Mouse (Mus musculus) thymus, adult 18-20 months (tissue): ENCODE results near the gene Myh10.
"Not testable (repeated sequence)": the region's sequence is repeated elsewhere in the genome, so short reads cannot be mapped to it uniquely, and the experiment has no call there.

Experiments used
- DNase-seq, 2 experiments: peaks; one replicate each; pipeline ENCODE4 v3.0.0; 2022; ENCODE audit warnings: mixed read lengths in 2 of 2

Myh10 gene

DNA sequence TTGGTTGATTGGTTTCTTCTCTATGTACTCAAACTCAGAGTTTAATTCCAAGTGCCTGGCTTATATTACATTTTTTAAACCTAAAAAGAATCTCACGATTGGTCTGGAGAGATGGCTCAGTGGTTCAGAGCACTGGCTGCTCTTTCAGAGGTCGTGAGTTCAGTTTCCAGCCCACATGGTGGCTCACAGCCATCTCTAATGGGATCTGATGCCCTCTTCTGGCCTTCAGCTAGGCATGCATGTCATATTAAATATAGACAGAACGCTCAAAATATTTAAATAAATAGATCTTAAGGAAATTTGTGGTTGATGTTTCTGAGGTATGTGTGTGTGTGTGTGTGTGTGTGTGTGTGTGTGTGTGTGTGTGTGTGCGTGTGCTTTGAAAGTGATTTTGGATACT lies 113.8 kb downstream of the Myh10 start:
- DNase-seq, result no peak

DNA sequence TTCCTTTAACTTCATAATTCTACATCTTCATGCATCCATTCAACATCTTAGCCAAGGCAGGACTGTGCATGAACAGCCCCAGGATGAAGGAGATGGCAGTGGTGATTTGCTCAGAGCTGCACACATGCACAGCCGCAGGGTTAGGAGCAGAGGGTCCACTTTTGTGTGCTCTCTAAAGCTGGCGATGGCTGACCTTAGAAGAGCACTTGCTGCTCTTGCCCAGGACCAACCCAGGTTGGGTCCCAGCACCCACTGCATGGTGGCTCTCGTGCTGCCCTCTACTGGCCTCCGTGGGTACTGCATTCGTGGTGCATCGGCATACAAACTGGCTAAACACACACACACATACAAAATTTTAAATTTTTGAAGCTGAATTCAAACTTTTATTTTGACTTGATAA lies 116.4 kb downstream of the Myh10 start:
- DNase-seq, result peak; percentile 19 to 27

DNA sequence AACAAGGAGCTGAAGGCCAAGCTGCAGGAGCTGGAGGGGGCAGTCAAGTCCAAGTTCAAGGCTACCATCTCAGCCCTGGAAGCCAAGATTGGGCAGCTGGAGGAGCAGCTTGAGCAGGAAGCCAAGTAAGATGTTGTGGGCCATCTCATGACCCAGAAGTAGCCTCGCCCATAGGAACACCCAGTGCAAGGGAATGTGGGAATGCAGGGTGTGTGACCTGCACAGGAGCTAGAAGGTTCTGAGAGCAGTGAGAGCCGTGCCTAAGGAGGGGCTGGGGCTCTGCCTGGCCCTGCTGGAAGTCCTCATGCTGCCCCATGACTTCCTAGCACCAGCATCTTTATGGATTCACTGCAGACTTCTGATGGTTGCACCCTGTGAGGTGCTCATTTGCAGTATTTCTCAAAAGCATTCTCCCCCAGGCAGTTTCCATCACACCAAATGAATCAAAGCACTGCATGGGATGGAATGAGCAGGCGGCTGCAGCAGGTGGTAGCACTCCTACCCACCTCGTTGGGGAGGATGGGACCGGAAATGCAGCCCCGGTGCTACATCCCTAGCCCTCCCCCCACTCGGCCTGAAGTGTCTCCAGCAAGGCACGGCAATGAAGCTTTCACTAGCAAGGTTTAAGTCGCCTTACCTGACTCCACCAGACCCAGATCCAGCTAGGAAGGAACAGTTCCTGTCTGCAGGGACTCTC lies 120.7 kb downstream of the Myh10 start:
- DNase-seq, result no peak

DNA sequence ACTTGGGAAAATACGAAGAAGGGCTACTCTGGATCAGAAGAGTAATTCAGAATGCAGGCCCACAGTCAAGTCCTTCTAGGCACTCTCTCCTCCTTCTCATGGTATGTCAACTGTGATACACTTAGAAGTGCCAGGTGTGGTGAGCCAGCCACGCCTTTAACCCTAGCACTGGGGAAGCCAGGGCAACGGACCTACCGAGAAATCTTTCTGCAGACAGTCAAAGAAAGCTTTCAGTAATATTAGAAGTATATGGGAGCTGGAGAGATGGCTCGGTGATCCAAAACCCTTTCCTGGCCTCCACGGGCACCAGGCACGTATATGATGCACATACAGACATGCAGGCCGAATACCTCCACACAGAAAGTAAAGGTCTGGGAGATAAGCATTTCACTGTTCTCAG lies 127.1 kb downstream of the Myh10 start:
- no peak for DNase-seq

DNA sequence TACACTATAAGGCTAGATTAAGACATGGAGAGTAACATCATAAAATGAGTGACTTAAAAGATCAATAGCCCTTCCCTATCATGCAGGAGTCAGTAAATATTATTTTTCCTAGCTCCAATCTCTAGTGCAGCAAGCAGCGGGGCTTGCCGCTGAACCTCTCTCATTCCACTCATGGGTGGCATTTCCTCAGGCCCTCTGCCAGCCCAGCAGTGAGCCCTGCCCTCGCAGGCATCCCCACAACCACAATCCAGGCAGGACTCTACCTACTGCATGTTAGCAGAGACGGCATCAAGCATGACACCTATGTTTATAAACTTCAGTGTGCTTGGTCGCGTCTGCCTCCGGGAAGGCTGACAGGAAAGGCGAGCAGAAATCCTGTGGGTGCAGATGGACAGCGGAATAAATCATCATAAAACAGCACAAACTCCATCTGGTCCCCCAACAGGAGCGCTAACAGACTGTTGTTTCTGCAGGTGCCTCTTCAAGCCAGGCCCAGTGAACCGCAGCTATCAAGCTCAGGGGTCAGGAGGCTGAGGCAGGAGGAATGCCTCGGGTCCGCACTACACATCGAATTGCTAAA lies 128.0 kb downstream of the Myh10 start:
- DNase-seq, result no peak

DNA sequence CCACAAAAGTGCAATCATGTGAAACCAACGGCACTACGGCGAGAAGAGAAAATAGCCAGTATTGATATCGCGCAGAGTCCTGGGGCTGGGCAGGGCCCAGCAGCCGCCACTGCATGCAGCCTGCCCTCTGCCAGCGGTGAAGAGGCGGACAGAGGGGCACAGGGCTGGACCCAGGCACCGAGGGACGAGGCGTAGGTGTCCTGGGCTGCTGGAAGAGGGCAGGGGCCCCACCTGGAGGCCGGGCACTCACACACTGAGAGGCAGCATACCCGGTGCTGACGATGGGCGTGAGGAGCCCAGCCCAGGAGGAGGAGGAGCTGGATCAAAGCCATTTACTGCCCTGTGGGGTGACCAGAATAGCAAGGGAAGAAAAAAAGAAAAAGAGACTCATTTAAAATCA lies 131.0 kb downstream of the Myh10 start:
- DNase-seq, result no peak

DNA sequence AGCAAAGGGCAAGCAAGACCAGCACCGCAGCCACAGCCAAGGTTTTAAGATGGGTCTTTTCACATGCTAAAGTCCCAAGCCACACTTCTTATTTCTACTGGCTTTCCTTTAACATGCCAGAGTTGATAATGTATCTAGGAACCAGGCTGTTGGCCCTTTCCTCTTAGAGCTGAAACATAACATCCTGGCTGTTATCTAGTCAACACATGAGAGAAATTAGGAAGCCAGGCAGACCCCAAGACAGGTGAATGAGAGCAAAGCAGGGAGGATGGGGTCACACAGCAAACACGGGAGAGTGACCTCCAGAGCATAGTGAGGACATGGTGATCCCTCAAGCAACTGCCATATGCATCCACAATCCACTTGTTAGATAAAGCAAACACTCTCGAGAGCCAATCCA lies 135.4 kb downstream of the Myh10 start:
- no peak for DNase-seq

DNA sequence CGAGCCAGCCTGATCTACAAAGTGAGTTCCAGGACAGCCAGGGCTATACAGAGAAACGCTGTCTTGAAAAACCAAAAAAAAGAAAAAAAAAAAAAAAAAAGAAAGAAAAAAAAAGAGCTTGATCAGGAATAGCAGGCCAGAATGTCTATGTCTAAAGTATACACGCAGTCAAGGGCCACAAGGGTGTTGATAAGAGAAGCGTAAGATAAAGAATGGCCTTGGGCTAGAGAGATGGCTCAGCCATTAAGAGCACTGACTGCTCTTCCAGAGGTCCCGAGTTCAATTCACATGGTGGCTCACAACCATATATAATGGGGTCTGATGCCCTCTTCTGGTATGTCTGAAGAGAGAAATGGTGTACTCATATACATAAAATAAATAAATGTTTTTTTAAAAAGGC lies 140.2 kb downstream of the Myh10 start:
- not testable (repeated sequence) for DNase-seq

DNA sequence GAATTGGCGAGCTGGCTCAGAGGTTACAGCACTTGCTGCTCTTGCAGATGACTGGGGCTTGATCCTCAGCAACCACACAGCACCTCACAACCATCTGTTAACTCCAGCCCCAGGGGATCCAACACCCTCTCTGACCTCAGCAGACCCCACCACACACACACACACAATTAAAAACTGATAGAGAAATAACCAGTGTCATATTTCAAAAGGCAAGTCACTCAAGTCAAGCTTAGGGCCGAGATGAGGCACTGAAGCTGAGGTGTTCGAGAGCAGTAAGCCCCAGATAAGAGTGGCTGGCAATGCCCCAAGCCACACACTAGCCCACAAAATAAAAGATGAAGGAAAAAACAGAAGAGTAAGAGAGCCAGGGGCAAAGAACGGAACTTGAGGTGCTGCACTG lies 141.4 kb downstream of the Myh10 start:
- DNase-seq, result no peak

DNA sequence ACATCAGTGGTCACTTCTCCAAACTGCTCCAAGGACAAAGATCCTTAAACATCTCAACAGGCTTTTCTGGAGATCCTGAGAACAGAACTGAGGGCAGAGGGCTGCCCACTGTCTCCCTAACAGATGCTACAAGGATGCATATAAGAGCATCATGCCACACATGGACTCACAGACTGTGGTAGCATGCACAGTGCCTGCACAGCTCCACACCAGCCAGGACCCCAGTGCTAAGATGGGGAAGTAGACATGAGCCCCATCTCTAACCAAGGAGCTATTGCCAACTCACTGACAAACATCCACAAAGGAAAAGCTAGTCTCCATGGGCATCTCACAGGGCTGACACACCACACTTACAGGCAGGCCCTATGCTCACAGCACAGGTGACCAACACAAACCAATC lies 142.2 kb downstream of the Myh10 start:
- DNase-seq, result no peak

DNA sequence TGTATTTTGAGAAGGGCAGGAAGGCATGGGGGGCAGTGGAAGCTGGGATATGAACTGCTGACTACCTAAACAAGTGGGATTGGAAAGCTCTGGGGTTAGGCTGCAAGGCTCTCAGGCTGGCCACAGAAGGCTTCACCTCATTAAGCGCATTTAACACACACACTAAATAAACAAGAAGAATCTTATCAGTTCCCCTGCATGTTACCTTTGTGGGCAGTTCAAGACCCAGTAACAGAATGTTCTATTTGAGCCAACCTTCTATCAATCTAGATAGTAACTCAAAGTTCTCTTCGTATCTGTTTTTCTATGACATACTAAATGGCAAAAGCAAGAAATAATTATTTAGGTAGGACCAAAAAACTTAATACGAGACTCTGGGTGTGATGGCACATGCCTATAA lies 143.7 kb downstream of the Myh10 start:
- DNase-seq, result no peak

DNA sequence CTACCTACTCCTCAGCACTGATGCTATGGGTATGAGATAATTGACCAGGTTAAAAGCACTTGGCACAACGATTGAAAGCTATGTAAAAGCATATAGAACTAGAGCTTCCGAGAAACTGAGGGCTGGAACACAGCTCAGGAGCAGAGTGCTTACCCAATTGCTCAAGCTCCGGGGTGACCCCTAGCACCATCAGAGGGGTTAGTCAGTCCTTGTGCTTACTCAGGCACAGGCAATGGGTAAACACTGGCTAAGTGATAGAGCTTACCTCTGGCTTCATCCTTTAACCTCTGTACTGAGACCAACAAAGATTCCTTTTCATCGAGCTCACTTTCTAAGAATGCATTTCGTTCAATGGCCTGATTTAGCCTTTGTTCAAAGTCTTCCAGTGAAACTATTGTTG lies 148.2 kb downstream of the Myh10 start:
- DNase-seq, result no peak

DNA sequence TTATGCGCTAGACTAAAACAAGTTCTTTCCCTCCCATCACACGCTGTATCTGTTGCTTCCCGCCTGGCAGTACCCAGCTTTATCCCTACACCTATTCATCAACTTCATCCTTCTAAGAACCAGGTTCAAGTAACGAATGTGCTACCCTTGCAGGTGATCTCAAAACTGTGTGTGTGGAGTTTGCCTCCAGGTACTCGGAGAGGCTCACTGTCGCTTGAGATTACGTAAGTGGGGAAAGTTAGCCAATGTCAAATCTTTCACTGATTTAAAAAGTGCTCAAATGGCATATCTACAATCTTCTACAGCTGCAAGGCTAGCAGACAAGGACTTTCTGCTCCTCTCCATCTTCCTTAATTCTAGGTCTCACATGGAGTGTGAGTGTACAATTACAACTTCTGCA lies 159.5 kb downstream of the Myh10 start:
- DNase-seq, result no peak

DNA sequence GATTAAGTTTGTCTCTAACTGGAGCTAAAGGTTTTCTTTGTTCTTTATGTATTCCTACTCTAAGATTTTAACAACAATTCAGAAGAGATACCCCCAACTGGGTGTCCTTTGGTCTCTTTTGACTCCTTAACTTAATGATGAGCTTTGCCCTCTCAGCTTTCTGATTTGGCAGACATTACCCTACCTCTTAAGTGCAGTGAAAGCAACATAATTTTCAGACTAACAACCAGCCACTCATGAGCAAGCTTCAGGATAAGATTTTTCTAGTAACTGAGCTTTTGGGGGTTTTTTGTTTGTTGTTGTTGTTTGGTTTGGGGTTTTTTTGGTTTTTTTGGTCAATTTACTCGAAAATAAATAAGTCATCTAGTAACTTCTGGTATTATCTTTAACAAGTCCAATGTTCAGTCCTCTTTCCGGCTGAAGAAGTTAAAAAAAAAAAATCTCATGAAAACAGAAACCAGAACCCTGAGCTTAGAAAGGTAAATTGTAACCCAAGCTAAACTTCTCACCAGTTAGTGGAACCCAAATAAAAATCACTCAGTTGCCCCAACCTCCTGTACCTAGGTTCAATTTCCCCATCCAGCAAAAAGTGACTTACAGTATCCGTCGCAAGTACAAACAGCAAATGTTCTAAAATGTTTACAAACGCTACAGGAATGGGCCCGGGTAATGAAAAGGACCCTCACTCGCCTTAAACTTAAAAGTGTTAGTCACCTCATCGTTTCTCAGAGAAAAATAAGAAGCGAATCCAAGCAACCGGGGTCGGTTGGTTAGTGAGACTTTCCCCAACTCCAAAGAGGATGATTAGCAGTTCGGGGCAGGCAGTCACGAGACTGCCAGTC lies 160.5 kb downstream of the Myh10 start:
- no peak for DNase-seq

DNA sequence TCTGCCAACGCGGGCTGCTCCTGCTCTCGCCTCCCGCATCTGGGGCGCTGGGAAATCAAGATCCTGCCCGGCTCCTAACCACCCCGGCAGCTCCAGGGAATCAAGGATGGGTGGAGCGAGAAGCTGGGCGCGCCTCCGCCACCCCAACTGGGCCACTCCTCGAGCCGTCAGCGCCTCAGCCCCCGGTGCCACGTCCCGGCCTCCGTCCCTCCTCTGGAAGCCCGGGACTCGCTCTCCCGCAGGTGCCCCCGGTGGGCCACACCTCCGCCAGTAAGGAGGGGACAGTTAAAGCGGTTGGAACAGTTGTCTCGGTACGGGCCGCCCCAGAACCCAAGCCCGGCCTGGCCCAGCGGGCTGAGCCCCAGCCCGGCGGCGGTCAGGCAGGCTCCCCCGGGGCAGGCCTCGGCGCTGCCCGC lies 161.1 kb downstream of the Myh10 start:
- peak in 1 of 2 experiments; percentile 55 for DNase-seq

DNA sequence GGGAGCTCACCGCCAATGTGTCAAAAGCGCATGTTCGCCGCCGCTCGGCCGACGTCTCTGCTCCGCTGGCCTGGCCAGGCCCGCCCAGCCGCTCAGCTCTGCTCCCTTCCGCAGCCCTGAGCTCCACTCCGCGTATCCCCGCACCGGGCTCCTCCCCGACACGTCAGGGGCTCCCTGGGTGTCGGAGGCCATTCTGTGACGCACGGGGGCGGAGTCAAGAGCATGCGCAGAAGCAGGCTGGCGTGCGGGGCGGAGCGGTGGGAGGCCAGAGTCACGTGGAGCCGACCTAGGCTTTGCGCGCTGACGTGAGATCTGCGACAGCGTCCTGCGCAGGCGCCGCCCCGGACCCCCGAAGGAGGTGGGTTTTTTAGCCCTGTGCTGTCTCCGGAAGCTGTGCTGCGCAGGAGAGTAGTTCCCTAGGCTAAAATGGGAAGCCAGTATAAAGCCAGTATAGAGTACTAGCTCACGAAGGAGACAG lies 161.6 kb downstream of the Myh10 start:
- DNase-seq, result peak; percentile 100

DNA sequence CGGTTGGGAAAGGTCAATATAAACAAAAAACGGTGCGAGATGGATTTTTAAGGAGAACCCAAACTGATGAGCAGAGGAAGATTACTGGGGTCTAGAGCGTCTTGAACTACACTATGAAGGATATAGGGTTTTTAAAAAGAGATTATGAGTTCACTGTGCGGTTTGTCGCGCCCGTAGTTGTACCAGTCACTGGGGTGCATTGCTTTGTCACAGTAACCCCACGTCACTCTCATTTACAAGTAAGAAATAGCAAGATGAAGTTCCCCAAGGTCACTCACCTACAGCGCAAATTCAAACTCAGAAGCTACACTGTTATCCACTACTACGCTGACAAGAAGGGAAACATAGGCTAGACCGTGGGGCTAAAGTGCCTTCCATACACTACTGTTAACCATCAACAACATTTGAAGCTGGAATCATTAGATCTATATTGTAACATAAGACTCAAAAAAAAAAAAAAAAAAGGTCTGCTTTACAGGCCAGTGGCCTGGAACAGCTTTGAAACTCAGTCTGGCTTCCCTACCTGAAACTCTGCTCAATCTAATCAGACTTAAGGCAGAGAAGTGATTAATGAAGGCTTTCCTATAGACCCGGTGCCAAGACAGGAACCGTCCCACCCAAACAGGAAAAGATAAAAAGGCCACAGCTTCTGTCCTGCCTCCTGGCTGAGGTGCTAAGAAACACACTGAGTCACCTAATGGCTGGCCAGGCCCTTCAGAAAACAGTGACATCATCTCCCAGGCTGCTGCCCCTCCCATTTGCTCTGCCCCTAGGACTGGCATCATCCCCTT lies 162.4 kb downstream of the Myh10 start:
- DNase-seq, result peak in 1 of 2 experiments; percentile 13

DNA sequence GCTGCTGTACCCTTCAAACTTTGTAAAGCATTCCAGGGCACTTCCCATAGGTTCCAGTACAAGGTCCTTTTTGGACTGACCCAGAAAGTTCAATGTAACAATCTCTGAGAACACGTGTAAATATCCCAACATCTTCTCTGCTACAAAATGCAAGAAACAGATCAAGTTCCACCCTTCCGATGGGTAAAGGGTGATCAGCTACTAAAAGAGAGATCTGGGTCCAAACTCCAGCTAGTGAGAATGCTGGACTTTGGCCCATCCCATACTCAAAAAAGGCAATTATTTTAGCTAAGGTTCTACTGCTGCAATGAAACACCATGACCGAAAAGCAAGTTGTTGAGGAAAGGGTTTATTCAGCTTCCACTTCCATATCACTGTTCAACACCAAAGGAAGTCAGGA lies 163.3 kb downstream of the Myh10 start:
- DNase-seq, result no peak

DNA sequence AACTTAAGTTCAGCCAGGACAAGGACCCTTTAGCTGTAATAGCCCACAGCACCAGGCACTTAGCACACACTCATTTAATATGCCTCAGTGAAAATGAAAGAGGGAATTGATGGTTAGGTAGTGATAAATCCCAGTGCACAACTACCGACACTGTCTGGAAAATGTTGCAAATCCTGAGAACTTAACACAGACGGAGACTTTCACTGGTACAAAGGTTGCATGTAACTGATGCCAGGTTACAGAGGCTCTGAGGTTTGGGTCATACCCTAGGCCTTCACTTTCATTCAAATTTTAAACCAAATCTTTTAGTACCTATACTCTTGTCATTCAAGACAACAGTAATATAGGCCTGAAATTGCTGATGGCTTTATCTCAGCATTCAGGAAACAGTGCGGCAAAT lies 166.0 kb downstream of the Myh10 start:
- DNase-seq, result no peak

DNA sequence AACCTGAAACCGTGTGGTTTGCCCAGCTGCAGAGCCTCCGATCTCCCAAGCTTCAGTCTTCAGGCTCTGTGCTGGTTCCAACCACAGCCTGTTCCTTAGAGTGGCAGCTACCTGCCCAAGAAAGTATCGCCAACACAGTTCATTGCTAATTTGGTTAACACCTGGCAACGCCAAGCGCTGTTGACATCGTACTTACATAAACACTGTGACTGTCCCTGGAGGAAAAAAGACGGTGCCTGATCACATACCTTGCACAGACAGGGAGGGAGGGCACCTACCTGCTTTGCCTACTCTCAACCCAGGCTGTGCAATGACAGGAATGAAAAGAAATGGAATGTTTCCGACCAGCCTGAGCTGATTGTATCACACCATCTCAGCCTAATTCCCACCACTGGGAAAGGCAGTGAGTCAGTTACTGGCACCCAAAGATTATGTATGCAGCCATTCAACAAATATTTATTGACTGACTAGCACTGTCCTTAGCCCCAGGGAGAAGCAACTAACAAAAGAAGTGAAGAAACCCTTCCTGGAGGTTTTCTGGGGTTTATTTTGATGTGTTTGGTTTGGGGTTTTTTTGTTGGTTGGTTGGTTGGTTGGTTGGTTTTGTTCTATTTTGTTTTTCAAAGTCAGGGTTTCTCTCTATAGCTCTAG lies 168.7 kb downstream of the Myh10 start:
- no peak for DNase-seq

DNA sequence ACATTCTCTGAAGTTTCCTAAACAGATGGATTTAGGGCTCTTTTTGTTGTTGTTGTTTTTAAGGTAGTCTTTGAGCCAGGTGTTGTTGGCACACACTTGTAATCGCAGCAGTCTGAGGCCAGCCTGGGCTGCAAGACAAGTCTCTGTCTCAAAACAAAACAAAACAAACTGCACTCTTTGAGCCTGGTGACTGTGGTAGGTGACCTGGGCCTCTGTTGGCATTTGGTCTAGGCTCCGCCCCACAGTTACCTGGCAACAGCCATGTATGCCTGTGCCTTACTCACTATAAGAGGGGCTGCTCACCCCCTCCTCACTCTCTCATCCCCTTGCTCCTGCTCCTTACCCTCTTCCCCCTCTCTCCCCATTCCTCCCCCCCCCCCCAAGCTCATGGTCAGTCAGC lies 170.9 kb downstream of the Myh10 start:
- DNase-seq, result no peak

DNA sequence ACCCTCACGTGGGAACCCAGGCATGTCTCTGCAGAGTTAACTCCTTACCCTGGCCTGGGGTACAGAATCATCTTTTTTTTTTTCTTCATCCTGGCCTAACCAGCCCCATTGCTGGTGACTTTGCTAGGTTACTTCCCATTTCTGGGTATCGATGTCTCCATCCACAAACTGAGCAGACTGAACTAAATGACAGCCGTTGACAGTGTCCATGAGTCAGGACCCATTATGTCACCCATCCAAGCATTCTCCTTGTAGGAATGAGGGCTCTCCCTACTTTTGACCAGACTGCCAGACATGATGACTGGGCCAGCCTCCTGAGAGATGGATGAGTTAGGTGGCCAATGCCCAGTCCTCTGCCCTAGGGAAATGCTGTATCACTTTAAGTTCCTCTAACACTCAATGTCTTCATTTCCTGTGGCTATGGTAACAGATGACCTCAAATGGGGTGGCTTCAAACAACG lies 172.3 kb downstream of the Myh10 start:
- no peak for DNase-seq
